Mouse (Mus musculus): ENCODE measurements around the gene Zfp979. TPM values are rescaled to one million over a fixed set of nuclear protein-coding genes. Genes with fewer than 3 reads are reported as not detected.
"Not testable (repeated sequence)": the region's sequence is repeated elsewhere in the genome, so short reads cannot be mapped to it uniquely, and the experiment has no call there.

Gene Zfp979
- 0.39 TPM in 1 of 2 replicates, not detected in the other for polyA plus RNA-seq (2012; ENCODE audit: insufficient read depth, low replicate concordance)

DNA sequence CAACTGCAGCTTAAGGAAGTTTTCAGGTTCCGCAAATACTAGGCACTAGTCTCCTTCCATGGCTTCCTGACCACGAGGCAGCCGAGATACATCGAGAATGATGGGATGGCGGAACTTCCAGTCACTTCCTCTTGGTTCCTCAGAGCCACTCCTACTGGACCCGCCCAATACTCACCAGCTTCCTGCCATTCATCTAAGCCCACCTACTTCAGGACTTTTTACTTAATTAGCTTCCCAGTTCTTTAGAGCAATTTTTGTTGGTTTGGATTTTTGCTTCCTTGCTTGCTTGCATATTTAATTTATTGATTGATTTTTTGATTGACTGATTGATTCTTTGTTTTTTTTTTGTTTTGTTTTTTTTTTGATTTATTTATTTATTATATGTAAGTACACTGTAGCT lies at the start of gene Zfp979:
Zfp979 (minus strand) TSS at position 101 of the 400 bp plus-strand sequence.
- H3K9me3 ChIP-seq, result not testable (repeated sequence)

GRCm38 (mm10) chr4:147655245-147655644 lies 12.9 kb upstream of the Zfp979 start:
- not testable (repeated sequence) for H3K4me1 ChIP-seq; H3K4me3 ChIP-seq (replicated peaks)

More for the DNA sequence above, at the start of gene Zfp979:
- H3K4me1 ChIP-seq; H3K27me3 ChIP-seq (replicated peaks); H3K4me3 ChIP-seq (replicated peaks); H3K36me3 ChIP-seq (replicated peaks; ENCODE audit: low read length): not testable (repeated sequence)

DNA sequence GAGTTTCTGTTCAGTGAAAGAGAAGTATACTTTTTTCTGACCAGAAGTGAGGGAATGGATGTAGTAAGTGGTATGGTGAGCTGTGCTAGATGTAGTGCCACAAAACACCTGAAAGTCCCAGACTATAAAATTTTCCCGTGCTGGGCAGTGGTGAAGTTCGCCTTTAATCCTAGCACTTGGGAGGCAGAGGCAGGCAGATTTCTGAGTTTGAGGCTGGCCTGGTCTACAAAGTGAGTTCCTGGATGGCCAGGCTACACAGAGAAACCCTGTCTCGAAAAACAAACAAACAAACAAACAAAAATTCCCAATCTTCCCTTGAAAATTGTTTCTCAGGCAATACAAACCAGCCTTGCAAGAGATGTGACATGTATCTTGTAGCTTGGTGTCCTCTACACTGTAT lies 5.1 kb upstream of the Zfp979 start:
- H3K27me3 ChIP-seq (replicated peaks); H3K36me3 ChIP-seq (replicated peaks; ENCODE audit: low read length); H3K4me1 ChIP-seq; H3K4me3 ChIP-seq (replicated peaks); H3K9me3 ChIP-seq: not testable (repeated sequence)

More at GRCm38 (mm10) chr4:147655245-147655644, 12.9 kb upstream of the Zfp979 start:
- not testable (repeated sequence) for H3K36me3 ChIP-seq (replicated peaks; ENCODE audit: low read length); H3K27me3 ChIP-seq (replicated peaks); H3K9me3 ChIP-seq

DNA sequence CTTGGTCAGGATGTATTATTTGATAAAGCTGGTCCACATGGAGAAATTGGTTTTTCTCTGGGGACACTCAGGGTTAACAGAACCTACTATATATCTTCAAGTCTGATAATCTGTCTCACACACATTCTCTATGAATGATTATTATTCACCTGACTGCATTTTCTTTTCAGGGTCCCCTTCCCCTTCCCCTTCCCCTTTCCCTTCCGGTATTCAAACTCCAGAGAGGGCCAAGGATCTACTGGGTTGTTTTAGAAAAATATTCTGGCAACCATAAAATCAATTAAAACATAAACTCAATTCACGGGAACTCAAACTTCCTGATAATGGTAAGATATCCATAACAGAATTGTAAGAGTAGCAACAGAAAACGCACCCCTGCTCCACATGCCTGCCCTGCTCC lies 381 bp downstream of the Zfp979 start:
- not testable (repeated sequence) for H3K36me3 ChIP-seq (replicated peaks; ENCODE audit: low read length); H3K4me3 ChIP-seq (replicated peaks); H3K4me1 ChIP-seq; H3K27me3 ChIP-seq (replicated peaks); H3K9me3 ChIP-seq

- H3K36me3 ChIP-seq (replicated peaks; ENCODE audit: low read length); H3K27me3 ChIP-seq (replicated peaks); H3K4me3 ChIP-seq (replicated peaks); H3K9me3 ChIP-seq; H3K4me1 ChIP-seq: not testable (repeated sequence)
Observed at GRCm38 (mm10) chr4:147633818-147634262, 8.5 kb downstream of the Zfp979 start.

GRCm38 (mm10) chr4:147606511-147606910 lies 35.8 kb downstream of the Zfp979 start:
- H3K9me3 ChIP-seq, result peaks cover 39% of the 10 kb centered on the region
- H3K4me3 ChIP-seq (replicated peaks); H3K4me1 ChIP-seq; H3K36me3 ChIP-seq (replicated peaks; ENCODE audit: low read length); H3K27me3 ChIP-seq (replicated peaks): not testable (repeated sequence)

- no peak for TF ChIP-seq FLI1 (IDR thresholded peaks at IDR 0.05; ENCODE audit: low read length)
- TF ChIP-seq GATA1 (IDR thresholded peaks at IDR 0.05; ENCODE audit: borderline replicate concordance, low read length), result no peak
- Histone ChIP-seq H3K4me1 (no peaks in the 10 kb centered on the region), H3K27me3 (replicated peaks) (no peaks in the 10 kb centered on the region), H3K36me3 (replicated peaks; ENCODE audit: low read length) (no peaks in the 10 kb centered on the region), H3K9me3 (peaks cover 40% of the 10 kb centered on the region), H3K4me3 (replicated peaks) (no peak overlapping the region)
Observed at GRCm38 (mm10) chr4:147605521-147605920, 36.8 kb downstream of the Zfp979 start.

DNA sequence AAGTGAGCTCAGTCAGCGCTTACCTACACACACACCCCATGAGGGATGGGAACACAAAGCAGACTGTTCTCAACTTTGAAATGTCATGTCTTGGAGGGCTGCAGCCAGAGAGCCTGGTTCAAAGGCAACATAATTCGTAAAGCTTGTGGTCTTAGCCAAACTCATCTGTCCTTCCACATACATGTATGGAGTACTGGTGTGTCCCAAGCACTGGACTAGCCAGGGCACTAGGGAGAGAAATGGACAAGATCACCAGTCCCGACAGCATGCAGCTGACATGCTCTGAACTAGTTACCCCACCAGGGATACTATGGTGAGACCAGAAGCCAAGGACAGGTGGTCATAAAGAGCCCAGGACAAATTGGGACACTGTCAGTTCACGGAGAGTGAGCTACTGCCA lies 38.5 kb downstream of the Zfp979 start:
- Histone ChIP-seq H3K4me3 (replicated peaks) (no peak overlapping the region), H3K4me1 (no peaks in the 10 kb centered on the region), H3K36me3 (replicated peaks; ENCODE audit: low read length) (no peaks in the 10 kb centered on the region), H3K9me3 (peaks cover 44% of the 10 kb centered on the region), H3K27me3 (replicated peaks) (no peaks in the 10 kb centered on the region)
- TF ChIP-seq GATA1 (IDR thresholded peaks at IDR 0.05; ENCODE audit: borderline replicate concordance, low read length) (no peak), FLI1 (IDR thresholded peaks at IDR 0.05; ENCODE audit: low read length) (no peak)

- H3K4me1 ChIP-seq, result no peaks in the 10 kb centered on the region
- no peaks in the 10 kb centered on the region for H3K36me3 ChIP-seq (replicated peaks; ENCODE audit: low read length)
- no peaks in the 10 kb centered on the region for H3K27me3 ChIP-seq (replicated peaks)
- peaks cover 49% of the 10 kb centered on the region for H3K9me3 ChIP-seq
- TF ChIP-seq GATA1 (IDR thresholded peaks at IDR 0.05; ENCODE audit: borderline replicate concordance, low read length) (no peak), FLI1 (IDR thresholded peaks at IDR 0.05; ENCODE audit: low read length) (no peak)
- H3K4me3 ChIP-seq (replicated peaks), result no peak overlapping the region
Observed at GRCm38 (mm10) chr4:147601881-147602280, 40.4 kb downstream of the Zfp979 start.

DNA sequence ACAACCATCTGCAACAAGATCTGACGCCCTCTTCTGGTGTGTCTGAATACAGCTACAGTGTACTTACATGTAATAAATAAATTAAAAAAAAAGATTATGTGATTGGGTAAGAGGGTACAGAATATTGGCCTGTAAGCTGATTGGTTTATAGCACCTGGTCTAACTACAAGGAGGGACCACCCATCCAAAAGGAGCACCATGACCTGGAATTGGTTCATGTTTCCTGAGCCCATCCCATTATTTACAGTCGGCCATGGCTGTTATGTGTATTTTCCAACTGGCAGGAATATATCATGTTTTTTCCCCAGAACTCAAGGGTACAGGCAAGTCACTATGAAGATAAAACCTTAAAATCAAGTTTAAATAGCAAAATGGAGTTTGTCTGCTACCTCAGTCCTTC lies 43.5 kb downstream of the Zfp979 start:
- TF ChIP-seq GATA1 (IDR thresholded peaks at IDR 0.05; ENCODE audit: borderline replicate concordance, low read length), result no peak
- TF ChIP-seq FLI1 (IDR thresholded peaks at IDR 0.05; ENCODE audit: low read length), result no peak

DNA sequence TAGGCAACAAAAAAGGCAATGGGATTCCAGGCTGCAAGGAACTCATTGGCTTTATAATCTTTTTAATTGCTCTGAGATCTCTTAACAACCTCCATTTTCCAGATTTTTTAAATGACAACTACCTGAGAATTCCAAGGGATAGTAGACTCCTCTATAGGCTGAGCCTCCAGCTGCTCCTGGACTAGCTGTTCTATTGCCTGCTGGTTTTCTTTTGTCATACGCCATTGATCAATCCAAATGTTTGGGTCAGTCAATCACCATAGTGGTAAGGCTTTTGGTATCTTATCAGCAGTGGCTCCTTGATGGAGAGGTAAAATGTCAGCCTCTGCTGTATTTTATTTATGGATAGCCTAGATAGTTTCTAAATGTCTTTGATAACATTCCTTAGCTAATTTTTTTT lies 44.6 kb downstream of the Zfp979 start:
- Histone ChIP-seq H3K27me3 (replicated peaks) (no peaks in the 10 kb centered on the region), H3K4me3 (replicated peaks) (no peak overlapping the region), H3K4me1 (no peaks in the 10 kb centered on the region), H3K9me3 (peaks cover 32% of the 10 kb centered on the region), H3K36me3 (replicated peaks; ENCODE audit: low read length) (no peaks in the 10 kb centered on the region)
- no peak for TF ChIP-seq GATA1 (IDR thresholded peaks at IDR 0.05; ENCODE audit: borderline replicate concordance, low read length)
- TF ChIP-seq FLI1 (IDR thresholded peaks at IDR 0.05; ENCODE audit: low read length), result no peak

More for the DNA sequence above, 43.5 kb downstream of the Zfp979 start:
- Histone ChIP-seq H3K9me3 (peaks cover 39% of the 10 kb centered on the region), H3K4me3 (replicated peaks) (no peak overlapping the region), H3K4me1 (no peaks in the 10 kb centered on the region), H3K27me3 (replicated peaks) (no peaks in the 10 kb centered on the region), H3K36me3 (replicated peaks; ENCODE audit: low read length) (no peaks in the 10 kb centered on the region)

- H3K36me3 ChIP-seq (replicated peaks; ENCODE audit: low read length); H3K4me1 ChIP-seq; H3K27me3 ChIP-seq (replicated peaks); H3K4me3 ChIP-seq (replicated peaks): not testable (repeated sequence)
- H3K9me3 ChIP-seq, result peaks cover 22% of the 10 kb centered on the region
Observed at GRCm38 (mm10) chr4:147594630-147595029, 47.7 kb downstream of the Zfp979 start.

All from megakaryocyte, embryonic 14.5 days (primary cell).